Mouse (Mus musculus) heart, postnatal 0 days (tissue): ENCODE measurements around the gene Podn.

Experiments used
- CTCF ChIP-seq: IDR thresholded peaks from 2 replicates; pipeline ENCODE4 v1.5.1; 2016; ENCODE audit warnings: antibody characterized with exemption, control low read depth, low read depth
- EP300 ChIP-seq: IDR thresholded peaks from 2 replicates; pipeline ENCODE4 v1.6.1; 2016; ENCODE audit warnings: antibody characterized with exemption, low read depth

DNA sequence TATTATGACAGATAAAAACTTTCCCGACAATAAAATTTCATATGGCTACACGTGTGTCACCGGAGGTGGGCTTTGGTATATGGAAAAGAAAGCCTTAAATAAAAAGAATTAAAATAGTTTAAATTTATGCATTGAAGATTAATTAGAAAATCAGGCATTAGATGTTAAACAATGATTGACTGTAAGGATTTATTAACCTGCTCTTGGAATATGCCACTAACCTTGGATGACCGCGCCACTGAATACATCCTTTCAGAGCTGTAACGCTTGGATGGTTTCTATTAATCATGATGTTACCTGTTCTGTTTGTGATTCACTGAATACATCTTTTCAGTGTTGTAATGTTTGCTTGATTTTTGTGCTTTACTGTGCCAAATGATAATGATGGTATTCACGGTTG, 13.5 kb upstream of the Podn start:
- TF ChIP-seq CTCF (no peak), EP300 (no peak)
